ENCODE assay signal across 10 mouse cellular contexts in the genomic region with DNA sequence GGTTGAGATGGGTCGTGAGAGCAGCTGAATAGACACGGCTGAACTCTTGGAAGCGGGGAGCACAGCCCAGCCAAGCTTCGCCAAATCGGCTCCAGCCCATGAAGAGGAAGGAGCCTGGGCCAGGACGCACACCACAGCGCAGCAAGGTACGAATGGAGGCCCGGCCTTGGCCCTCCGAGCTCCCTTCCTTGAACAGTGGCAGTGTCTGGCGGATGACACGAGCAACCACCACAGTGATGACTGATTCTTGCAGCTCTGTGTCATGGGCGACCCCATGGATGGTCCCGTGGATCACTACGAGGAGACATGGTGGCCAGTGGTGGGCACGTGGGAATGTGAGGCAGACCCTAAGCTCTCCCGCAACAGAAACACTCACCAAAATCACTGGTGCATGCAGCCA. TPM values are rescaled to one million over a fixed set of nuclear protein-coding genes. Genes with fewer than 3 reads are reported as not detected.
DNase-seq lines count a peak whose midpoint lies in the region; ATAC-seq and TF ChIP-seq lines count a peak whose summit lies in the region.
"Had no signal": no experiment of that assay in that cellular context is flagged by ENCODE, and none has a peak within 500 bp of the region (broad histone marks: within the 10 kb centered on the region; RNA-seq: fewer than 3 reads in every experiment).

No protein-coding gene starts in this region.

- TF ChIP-seq CTCF in G1E (IDR thresholded peaks at IDR 0.05; ENCODE audit: low read depth, low read length): no peak
- TF ChIP-seq CTCF in forebrain, postnatal 0 days (IDR thresholded peaks at IDR 0.05; ENCODE audit: low read depth): no peak

- H3K4me1 ChIP-seq in heart, embryonic 11.5 days (ENCODE audit: control insufficient read depth, insufficient read depth, low read length): peaks cover 34% of the 10 kb centered on the region
- H3K4me1 ChIP-seq in G1E (ENCODE audit: insufficient read depth, low read depth, low read length): peaks cover 63% of the 10 kb centered on the region
- peaks cover 11% of the 10 kb centered on the region for H3K4me1 ChIP-seq in forebrain, postnatal 0 days (ENCODE audit: insufficient read depth)
- H3K4me1 ChIP-seq in midbrain, embryonic 10.5 days: peaks cover 77% of the 10 kb centered on the region

- 82% methylated on average over 17 of the region's 17 CpGs for WGBS in heart, embryonic 11.5 days (ENCODE audit: insufficient replicate concordance)
- WGBS in forebrain, postnatal 0 days: 53% methylated on average over 17 of the region's 17 CpGs
- WGBS in midbrain, embryonic 10.5 days: 54% methylated on average over 17 of the region's 17 CpGs

- H3K9ac ChIP-seq in heart, embryonic 11.5 days (ENCODE audit: low read depth, low read length): no peak overlapping the region
- no peak overlapping the region for H3K9ac ChIP-seq in forebrain, postnatal 0 days

- H3K27me3 ChIP-seq in heart, embryonic 11.5 days (ENCODE audit: control insufficient read depth, insufficient read depth, low read length): no peaks in the 10 kb centered on the region
- no peaks in the 10 kb centered on the region for H3K27me3 ChIP-seq in G1E (ENCODE audit: insufficient read depth, low read length)
- H3K27me3 ChIP-seq in forebrain, postnatal 0 days (ENCODE audit: insufficient read depth, low read length): peaks cover 6% of the 10 kb centered on the region; the same call in 1 of the 2 replicates
- H3K27me3 ChIP-seq in midbrain, embryonic 10.5 days (ENCODE audit: low read depth, poor library complexity, severe bottlenecking): no peaks in the 10 kb centered on the region

- intact Hi-C loops in heart, postnatal 10 days (cut with DNase I): no loop called here

- no peak for ATAC-seq in heart, embryonic 11.5 days (replicated peaks; ENCODE audit: insufficient number of reproducible peaks, low FRiP score, low TSS enrichment)
- ATAC-seq in G1E (ENCODE audit: extremely low read depth, insufficient number of reproducible peaks, low FRiP score, poor library complexity, severe bottlenecking): no peak
- ATAC-seq in forebrain, postnatal 0 days: no peak

- no peak overlapping the region for H3K27ac ChIP-seq in heart, embryonic 11.5 days (ENCODE audit: low read depth, low read length)
- peak overlapping the region; percentile 41; the same call in 1 of the 2 replicates for H3K27ac ChIP-seq in forebrain, postnatal 0 days (ENCODE audit: low read depth, low read length)
- H3K27ac ChIP-seq in midbrain, embryonic 10.5 days (replicated peaks): peak overlapping the region; percentile 96

- H3K9me3 ChIP-seq in heart, embryonic 11.5 days (replicated peaks; ENCODE audit: control insufficient read depth, low read length): no peaks in the 10 kb centered on the region
- H3K9me3 ChIP-seq in G1E (replicated peaks): no peaks in the 10 kb centered on the region
- H3K9me3 ChIP-seq in forebrain, postnatal 0 days (ENCODE audit: low read length): no peaks in the 10 kb centered on the region
- no peaks in the 10 kb centered on the region for H3K9me3 ChIP-seq in midbrain, embryonic 10.5 days (replicated peaks)

- H3K36me3 ChIP-seq in heart, embryonic 11.5 days (ENCODE audit: control insufficient read depth, insufficient read depth, low read length): no peaks in the 10 kb centered on the region
- H3K36me3 ChIP-seq in G1E (replicated peaks): peaks cover 46% of the 10 kb centered on the region
- no peaks in the 10 kb centered on the region for H3K36me3 ChIP-seq in forebrain, postnatal 0 days (ENCODE audit: insufficient read depth)
- H3K36me3 ChIP-seq in midbrain, embryonic 10.5 days: peaks cover 28% of the 10 kb centered on the region

- no peak for DNase-seq in heart, postnatal 10 days
- DNase-seq in G1E (ENCODE audit: low spot score): no peak
- no peak for DNase-seq in forebrain, postnatal 0 days
- DNase-seq in midbrain, embryonic 10.5 days (ENCODE audit: low spot score): no peak
- DNase-seq in frontal cortex, postnatal 14 days (ENCODE audit: low spot score in 2 of 2): no peak
- DNase-seq in layer of hippocampus, postnatal 14 days (ENCODE audit: low spot score in 2 of 2): no peak
- DNase-seq in left cerebral cortex, adult 11 months (ENCODE audit: low spot score): no peak
- DNase-seq: B cell, adult 2 months; gastrocnemius, postnatal 10 days had no signal

- peak overlapping the region; percentile 99 for H3K4me2 ChIP-seq in heart, embryonic 11.5 days
- H3K4me2 ChIP-seq in forebrain, postnatal 0 days (ENCODE audit: low read depth): peak overlapping the region; percentile 64

- peak overlapping the region; percentile 55 for H3K4me3 ChIP-seq in heart, embryonic 11.5 days (ENCODE audit: low read depth, low read length)
- H3K4me3 ChIP-seq in G1E (ENCODE audit: low read depth, low read length): peak overlapping the region; percentile 25; the same call in 1 of the 2 replicates
- H3K4me3 ChIP-seq in forebrain, postnatal 0 days (ENCODE audit: low read depth, low read length): no peak overlapping the region
- peak overlapping the region; percentile 85 for H3K4me3 ChIP-seq in midbrain, embryonic 10.5 days

RNA-seq across cellular contexts. Expression of a gene that starts 0.5 kb away (rescaled TPM):
- polyA plus RNA-seq in heart, embryonic 11.5 days (2014; fragmentation: Nextera tagmentation; extraction: Ambion mirVana): 0.29 TPM in 1 of 2 replicates, not detected in the other
- not detected for total RNA-seq in heart, postnatal 10 days (2021)
- total RNA-seq in G1E (2014; fragmentation: Nextera tagmentation): not detected in 2 replicates
- not detected in 2 replicates for total RNA-seq in G1E (2017)
- not detected in 2 replicates for polyA plus RNA-seq in G1E (2012)
- 0.31 TPM in 1 of 2 replicates, not detected in the other for total RNA-seq in forebrain, postnatal 0 days (2014; rRNA removed)
- 1.1 TPM in 1 of 2 replicates, not detected in the other for polyA plus RNA-seq in forebrain, postnatal 0 days (2015; fragmentation: Nextera tagmentation; extraction: Ambion mirVana)
- 2.9 TPM in 1 of 2 replicates, not detected in the other for polyA plus RNA-seq in midbrain, embryonic 10.5 days (2016; fragmentation: Nextera tagmentation; extraction: Ambion mirVana)
- total RNA-seq in layer of hippocampus, postnatal 14 days (2021): not detected
- total RNA-seq: gastrocnemius, postnatal 10 days had no signal

RNA-seq across cellular contexts. Expression of a gene that starts 1.9 kb away (rescaled TPM):
- polyA plus RNA-seq in heart, embryonic 11.5 days (2014; fragmentation: Nextera tagmentation; extraction: Ambion mirVana): 6.2 and 8.3 TPM in 2 replicates
- 10 to 100 TPM; 59.7 to 60.9 TPM for total RNA-seq in heart, postnatal 10 days (2021)
- total RNA-seq in G1E (2014; fragmentation: Nextera tagmentation) (15.3 and 19.7 TPM in 2 replicates), G1E (2017) (22.3 and 36.9 TPM in 2 replicates)
- polyA plus RNA-seq in G1E (2012): 129 and 172 TPM in 2 replicates
- total RNA-seq in forebrain, postnatal 0 days (2014; rRNA removed): 136 and 148 TPM in 2 replicates
- polyA plus RNA-seq in forebrain, postnatal 0 days (2015; fragmentation: Nextera tagmentation; extraction: Ambion mirVana): 56.9 and 59.3 TPM in 2 replicates
- polyA plus RNA-seq in midbrain, embryonic 10.5 days (2016; fragmentation: Nextera tagmentation; extraction: Ambion mirVana): 174 and 205 TPM in 2 replicates
- total RNA-seq in layer of hippocampus, postnatal 14 days (2021): 10 to 100 TPM; 82.0 to 86.9 TPM

RNA-seq across cellular contexts. Expression of a gene that starts 2.3 kb away (rescaled TPM):
- 71.8 and 74.0 TPM in 2 replicates for polyA plus RNA-seq in heart, embryonic 11.5 days (2014; fragmentation: Nextera tagmentation; extraction: Ambion mirVana)
- total RNA-seq in heart, postnatal 10 days (2021): 10 to 100 TPM; 37.8 to 38.9 TPM
- total RNA-seq in G1E (2014; fragmentation: Nextera tagmentation) (24.1 and 24.8 TPM in 2 replicates), G1E (2017) (45.1 and 50.5 TPM in 2 replicates)
- polyA plus RNA-seq in G1E (2012): 16.1 and 20.5 TPM in 2 replicates
- 82.5 and 84.2 TPM in 2 replicates for total RNA-seq in forebrain, postnatal 0 days (2014; rRNA removed)
- polyA plus RNA-seq in forebrain, postnatal 0 days (2015; fragmentation: Nextera tagmentation; extraction: Ambion mirVana): 76.0 and 78.3 TPM in 2 replicates
- polyA plus RNA-seq in midbrain, embryonic 10.5 days (2016; fragmentation: Nextera tagmentation; extraction: Ambion mirVana): 71.8 and 88.0 TPM in 2 replicates
- 10 to 100 TPM; 80.2 to 80.3 TPM for total RNA-seq in layer of hippocampus, postnatal 14 days (2021)

RNA-seq across cellular contexts. Expression of a gene that starts 8.6 kb away (rescaled TPM):
- polyA plus RNA-seq in heart, embryonic 11.5 days (2014; fragmentation: Nextera tagmentation; extraction: Ambion mirVana): 0.13 TPM in 1 of 2 replicates, not detected in the other
- under 1 TPM in 1 of 2 experiments, not detected in 1; 0.14 TPM for total RNA-seq in heart, postnatal 10 days (2021)
- total RNA-seq in G1E (2014; fragmentation: Nextera tagmentation): not detected in 2 replicates
- 0.06 and 0.22 TPM in 2 replicates for total RNA-seq in G1E (2017)
- polyA plus RNA-seq in G1E (2012): 0.05 TPM in 1 of 2 replicates, not detected in the other
- 0.31 TPM in 1 of 2 replicates, not detected in the other for total RNA-seq in forebrain, postnatal 0 days (2014; rRNA removed)
- 0.36 and 0.45 TPM in 2 replicates for polyA plus RNA-seq in forebrain, postnatal 0 days (2015; fragmentation: Nextera tagmentation; extraction: Ambion mirVana)
- 0.79 and 1.2 TPM in 2 replicates for polyA plus RNA-seq in midbrain, embryonic 10.5 days (2016; fragmentation: Nextera tagmentation; extraction: Ambion mirVana)
- under 1 TPM in 1 of 2 experiments, not detected in 1; 0.30 TPM for total RNA-seq in layer of hippocampus, postnatal 14 days (2021)
- total RNA-seq: gastrocnemius, postnatal 10 days had no signal

RNA-seq across cellular contexts. Expression of a gene that starts 9.5 kb away (rescaled TPM):
- 47.2 and 52.3 TPM in 2 replicates for polyA plus RNA-seq in heart, embryonic 11.5 days (2014; fragmentation: Nextera tagmentation; extraction: Ambion mirVana)
- 10 to 100 TPM; 23.8 to 25.7 TPM for total RNA-seq in heart, postnatal 10 days (2021)
- 7.0 and 11.7 TPM in 2 replicates for total RNA-seq in G1E (2014; fragmentation: Nextera tagmentation)
- total RNA-seq in G1E (2017): 15.5 and 17.1 TPM in 2 replicates
- polyA plus RNA-seq in G1E (2012): 15.4 and 17.1 TPM in 2 replicates
- total RNA-seq in forebrain, postnatal 0 days (2014; rRNA removed): 118 and 141 TPM in 2 replicates
- polyA plus RNA-seq in forebrain, postnatal 0 days (2015; fragmentation: Nextera tagmentation; extraction: Ambion mirVana): 139 and 154 TPM in 2 replicates
- polyA plus RNA-seq in midbrain, embryonic 10.5 days (2016; fragmentation: Nextera tagmentation; extraction: Ambion mirVana): 75.8 and 103 TPM in 2 replicates
- total RNA-seq in layer of hippocampus, postnatal 14 days (2021): 100 to 1,000 TPM; 125 to 128 TPM
